Mouse (Mus musculus): ENCODE measurements around the gene Glis1. TPM values are rescaled to one million over a fixed set of nuclear protein-coding genes. Genes with fewer than 3 reads are reported as not detected.

Gene Glis1
- polyA plus RNA-seq, 1 experiment, result 0.21 TPM

DNA sequence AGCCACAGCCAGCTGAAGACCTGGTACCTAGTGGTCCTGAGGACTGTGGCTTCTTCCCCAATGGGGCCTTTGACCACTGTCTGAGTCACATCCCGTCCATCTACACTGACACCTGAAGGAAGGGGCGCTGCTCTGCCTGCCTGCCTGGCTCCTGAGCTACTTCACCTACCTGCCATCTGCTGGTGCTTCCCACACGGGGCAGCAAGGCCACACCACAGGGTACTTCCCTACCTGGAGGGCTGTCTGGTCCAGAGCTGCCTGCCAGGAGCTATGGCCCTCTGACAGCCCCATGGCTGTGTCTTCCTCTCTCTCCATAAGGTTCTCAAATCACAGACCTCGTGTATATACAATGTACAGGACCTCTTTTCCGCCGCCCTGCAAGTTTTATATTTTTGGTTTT is 200.2 kb downstream of the Glis1 start:
- H3K4me3 ChIP-seq (replicated peaks), result no peak overlapping the region
- H3K9me3 ChIP-seq (ENCODE audit: control insufficient read depth, low read length), result no peaks in the 10 kb centered on the region
- H3K4me1 ChIP-seq (ENCODE audit: control insufficient read depth), result no peaks in the 10 kb centered on the region
- no peak for TF ChIP-seq GATA1 (IDR thresholded peaks at IDR 0.05; ENCODE audit: low read length)
- TF ChIP-seq TAL1 (IDR thresholded peaks at IDR 0.05; ENCODE audit: low read length), result no peak
- peaks cover 2% of the 10 kb centered on the region; the same call in 1 of the 2 replicates for H3K27me3 ChIP-seq (ENCODE audit: control insufficient read depth)
- H3K36me3 ChIP-seq (ENCODE audit: control insufficient read depth), result no peaks in the 10 kb centered on the region

DNA sequence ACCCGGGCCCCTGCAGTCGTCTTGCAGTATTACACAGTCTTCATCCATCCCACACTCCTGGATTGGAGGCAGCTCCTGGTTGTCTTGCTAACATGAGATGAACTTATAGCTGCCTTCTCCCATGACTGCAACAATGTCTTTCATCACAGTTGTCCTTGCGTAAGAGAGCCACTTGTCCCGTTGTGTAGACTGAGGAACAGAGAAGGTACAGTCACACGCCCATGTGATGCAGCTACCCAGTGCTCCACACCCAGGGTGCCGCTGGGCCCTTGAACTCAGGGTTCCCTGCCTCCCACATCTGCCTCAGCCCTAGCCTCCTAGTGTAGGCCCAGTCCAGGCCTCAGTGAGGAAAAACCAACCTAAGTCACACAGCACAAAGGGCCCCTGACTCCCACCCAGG is 201.7 kb downstream of the Glis1 start:
- TF ChIP-seq TAL1 (IDR thresholded peaks at IDR 0.05; ENCODE audit: low read length) (no peak), GATA1 (IDR thresholded peaks at IDR 0.05; ENCODE audit: low read length) (no peak)

DNA sequence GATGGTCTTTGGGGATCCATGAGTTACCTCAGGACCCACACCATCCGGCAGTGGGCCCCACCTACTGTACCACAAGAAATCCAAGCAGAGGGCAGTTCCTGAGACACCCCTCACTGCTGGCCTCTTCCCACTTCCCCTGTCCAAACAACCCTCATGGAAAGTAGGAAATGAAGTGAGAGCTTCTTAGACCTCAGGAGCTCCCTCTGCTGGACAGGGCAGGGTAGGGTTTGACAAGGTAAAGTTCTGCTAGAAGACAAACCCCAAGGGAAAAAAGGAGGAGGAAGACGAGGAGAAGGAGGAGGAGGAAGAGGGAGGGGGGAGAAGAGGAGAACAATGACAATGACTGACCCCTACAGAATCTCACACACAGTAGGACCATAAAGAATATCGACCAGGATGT is 203.3 kb downstream of the Glis1 start:
- TF ChIP-seq TAL1 (IDR thresholded peaks at IDR 0.05; ENCODE audit: low read length) (no peak), GATA1 (IDR thresholded peaks at IDR 0.05; ENCODE audit: low read length) (no peak)
- Histone ChIP-seq H3K27me3 (ENCODE audit: control insufficient read depth) (peaks cover 2% of the 10 kb centered on the region; the same call in 1 of the 2 replicates), H3K9me3 (ENCODE audit: control insufficient read depth, low read length) (no peaks in the 10 kb centered on the region), H3K36me3 (ENCODE audit: control insufficient read depth) (no peaks in the 10 kb centered on the region), H3K4me1 (ENCODE audit: control insufficient read depth) (no peaks in the 10 kb centered on the region), H3K4me3 (replicated peaks) (no peak overlapping the region)

More for the DNA sequence above, 201.7 kb downstream of the Glis1 start:
- H3K36me3 ChIP-seq (ENCODE audit: control insufficient read depth), result no peaks in the 10 kb centered on the region
- peaks cover 2% of the 10 kb centered on the region; the same call in 1 of the 2 replicates for H3K27me3 ChIP-seq (ENCODE audit: control insufficient read depth)
- H3K4me3 ChIP-seq (replicated peaks), result no peak overlapping the region
- no peaks in the 10 kb centered on the region for H3K9me3 ChIP-seq (ENCODE audit: control insufficient read depth, low read length)
- no peaks in the 10 kb centered on the region for H3K4me1 ChIP-seq (ENCODE audit: control insufficient read depth)

DNA sequence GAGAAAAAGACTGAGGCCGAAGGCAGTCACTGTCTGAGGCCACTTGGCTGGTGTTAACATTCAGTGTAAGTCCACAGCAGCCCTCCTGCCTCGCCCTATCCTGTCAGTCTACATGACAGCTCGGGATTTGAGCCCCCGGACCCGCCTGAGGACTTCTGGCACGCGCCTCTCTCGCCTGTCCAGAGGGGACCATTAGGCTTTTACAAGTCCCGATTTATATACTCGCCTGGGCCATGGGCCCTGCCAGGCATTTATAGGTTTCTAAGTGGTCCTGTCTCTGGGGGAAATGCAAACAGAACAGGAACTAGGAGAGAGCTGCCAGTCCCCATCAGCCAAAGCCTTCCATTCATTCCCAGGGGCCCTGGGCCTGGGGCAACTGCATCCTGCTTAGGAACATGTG is 203.9 kb downstream of the Glis1 start:
- no peaks in the 10 kb centered on the region for H3K9me3 ChIP-seq (ENCODE audit: control insufficient read depth, low read length)
- TF ChIP-seq TAL1 (IDR thresholded peaks at IDR 0.05; ENCODE audit: low read length), result no peak
- TF ChIP-seq GATA1 (IDR thresholded peaks at IDR 0.05; ENCODE audit: low read length), result no peak
- H3K36me3 ChIP-seq (ENCODE audit: control insufficient read depth), result no peaks in the 10 kb centered on the region
- H3K4me1 ChIP-seq (ENCODE audit: control insufficient read depth), result no peaks in the 10 kb centered on the region
- peaks cover 2% of the 10 kb centered on the region; the same call in 1 of the 2 replicates for H3K27me3 ChIP-seq (ENCODE audit: control insufficient read depth)
- H3K4me3 ChIP-seq (replicated peaks), result no peak overlapping the region

DNA sequence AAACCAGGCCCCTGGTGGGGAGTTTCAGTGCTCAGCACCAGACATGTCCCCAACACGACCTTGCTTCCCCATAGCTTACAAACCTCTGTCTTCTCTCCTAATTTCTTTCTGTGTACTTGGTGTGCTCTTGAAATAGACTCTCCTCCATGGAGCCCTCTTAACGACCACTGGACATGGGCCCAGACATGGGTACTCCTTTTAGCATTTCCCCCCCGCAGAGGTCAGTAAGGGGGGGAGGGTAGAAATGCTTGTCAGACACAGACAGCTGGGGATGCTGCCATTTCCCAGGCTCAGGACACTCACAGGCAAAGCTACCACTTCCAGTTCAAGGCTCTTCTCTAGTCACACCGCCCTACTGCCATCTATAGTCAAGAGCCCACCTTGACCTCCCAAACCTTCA is 207.2 kb downstream of the Glis1 start:
- Histone ChIP-seq H3K4me3 (replicated peaks) (no peak overlapping the region), H3K4me1 (ENCODE audit: control insufficient read depth) (no peaks in the 10 kb centered on the region), H3K9me3 (ENCODE audit: control insufficient read depth, low read length) (no peaks in the 10 kb centered on the region), H3K27me3 (ENCODE audit: control insufficient read depth) (no peaks in the 10 kb centered on the region), H3K36me3 (ENCODE audit: control insufficient read depth) (no peaks in the 10 kb centered on the region)
- TF ChIP-seq TAL1 (IDR thresholded peaks at IDR 0.05; ENCODE audit: low read length), result no peak
- TF ChIP-seq GATA1 (IDR thresholded peaks at IDR 0.05; ENCODE audit: low read length), result no peak

DNA sequence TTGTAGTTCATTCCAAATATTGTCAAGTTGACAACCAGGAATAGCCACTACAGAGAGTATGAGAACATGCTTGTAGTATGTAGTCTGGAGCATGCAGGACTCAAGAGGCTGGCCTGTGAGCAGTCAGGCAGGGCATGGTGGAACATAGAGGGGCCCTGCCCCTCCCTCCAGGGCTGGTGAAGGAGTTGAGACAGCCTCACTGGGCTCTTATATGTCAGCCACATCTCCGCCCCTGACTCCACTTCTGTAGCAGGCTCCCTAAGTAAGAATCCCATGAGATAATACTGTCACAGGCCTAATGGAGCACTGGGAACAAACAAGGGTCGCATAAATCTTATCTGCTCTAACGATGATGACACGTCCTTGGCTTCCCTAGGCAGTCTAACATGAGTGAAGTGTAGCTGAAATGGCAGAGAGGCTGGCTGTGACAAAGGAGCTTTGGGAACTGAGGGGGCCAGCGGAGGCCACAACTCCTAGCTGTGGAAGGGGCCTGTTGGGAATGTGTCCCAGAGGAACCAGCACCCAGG is 214.6 kb downstream of the Glis1 start:
- Histone ChIP-seq H3K9me3 (ENCODE audit: control insufficient read depth, low read length) (no peaks in the 10 kb centered on the region), H3K4me3 (replicated peaks) (no peak overlapping the region), H3K36me3 (ENCODE audit: control insufficient read depth) (no peaks in the 10 kb centered on the region), H3K27me3 (ENCODE audit: control insufficient read depth) (no peaks in the 10 kb centered on the region), H3K4me1 (ENCODE audit: control insufficient read depth) (peaks cover 24% of the 10 kb centered on the region)
- TF ChIP-seq GATA1 (IDR thresholded peaks at IDR 0.05; ENCODE audit: low read length) (no peak), TAL1 (IDR thresholded peaks at IDR 0.05; ENCODE audit: low read length) (no peak)

DNA sequence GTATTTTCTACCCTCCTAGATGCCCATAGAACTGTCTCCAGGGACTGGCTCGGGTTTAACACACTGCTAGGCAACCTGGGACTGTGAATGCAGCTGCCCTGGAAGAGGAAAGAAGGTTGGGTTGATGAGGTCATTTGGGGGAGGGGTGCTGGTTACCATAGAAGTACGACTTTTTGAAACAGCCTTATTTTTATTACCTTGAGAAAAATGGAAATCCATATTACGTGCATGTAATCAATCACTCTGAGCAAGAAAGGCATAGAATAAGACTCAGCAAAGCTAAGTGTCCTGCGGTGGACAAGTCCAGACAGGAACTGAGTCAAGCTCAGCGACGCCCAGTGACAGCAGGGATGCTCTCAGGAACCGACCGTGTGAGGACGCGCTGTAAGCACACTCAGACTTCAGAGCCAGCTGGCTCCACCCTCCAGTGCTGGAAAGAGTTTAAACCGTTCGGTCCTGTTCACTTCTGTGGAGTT is 216.7 kb downstream of the Glis1 start:
- H3K4me1 ChIP-seq (ENCODE audit: control insufficient read depth), result peaks cover 24% of the 10 kb centered on the region
- TF ChIP-seq TAL1 (IDR thresholded peaks at IDR 0.05; ENCODE audit: low read length) (no peak), GATA1 (IDR thresholded peaks at IDR 0.05; ENCODE audit: low read length) (no peak)
- H3K4me3 ChIP-seq (replicated peaks), result no peak overlapping the region
- no peaks in the 10 kb centered on the region for H3K9me3 ChIP-seq (ENCODE audit: control insufficient read depth, low read length)
- no peaks in the 10 kb centered on the region for H3K27me3 ChIP-seq (ENCODE audit: control insufficient read depth)
- H3K36me3 ChIP-seq (ENCODE audit: control insufficient read depth), result no peaks in the 10 kb centered on the region

DNA sequence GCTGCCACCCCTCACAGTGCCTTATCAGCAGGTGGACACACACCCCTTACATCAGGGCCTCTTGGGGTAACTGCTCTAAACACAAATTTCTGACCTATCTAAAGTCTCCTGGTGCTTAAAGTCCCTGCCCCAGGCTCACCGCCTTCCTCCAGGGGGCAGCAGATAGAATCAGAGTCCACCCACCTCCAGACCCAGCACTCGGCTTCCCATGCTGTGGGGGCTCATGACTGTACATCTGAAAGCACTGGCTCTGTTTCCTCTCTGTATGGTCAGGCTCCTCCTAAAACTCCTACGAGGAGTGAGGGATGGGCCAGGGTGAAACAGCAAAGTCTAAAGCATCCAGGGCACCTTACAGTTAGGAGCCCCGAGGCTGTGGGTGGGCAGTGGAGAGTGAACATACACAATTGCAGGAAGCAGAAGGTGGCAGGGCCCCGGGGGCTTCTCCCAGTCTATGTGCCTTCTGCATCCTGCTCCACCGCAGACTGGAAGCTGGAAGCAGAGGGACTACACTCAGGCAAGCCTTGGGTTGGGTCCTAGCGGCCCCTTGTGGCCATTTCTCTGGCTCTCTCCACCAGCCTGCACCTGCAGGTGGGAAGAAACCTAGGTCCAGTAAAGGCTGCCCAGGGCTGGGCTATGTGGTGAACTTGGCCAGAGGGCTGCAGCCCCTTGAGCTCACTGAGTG is 218.3 kb downstream of the Glis1 start:
- H3K27me3 ChIP-seq (ENCODE audit: control insufficient read depth), result no peaks in the 10 kb centered on the region

DNA sequence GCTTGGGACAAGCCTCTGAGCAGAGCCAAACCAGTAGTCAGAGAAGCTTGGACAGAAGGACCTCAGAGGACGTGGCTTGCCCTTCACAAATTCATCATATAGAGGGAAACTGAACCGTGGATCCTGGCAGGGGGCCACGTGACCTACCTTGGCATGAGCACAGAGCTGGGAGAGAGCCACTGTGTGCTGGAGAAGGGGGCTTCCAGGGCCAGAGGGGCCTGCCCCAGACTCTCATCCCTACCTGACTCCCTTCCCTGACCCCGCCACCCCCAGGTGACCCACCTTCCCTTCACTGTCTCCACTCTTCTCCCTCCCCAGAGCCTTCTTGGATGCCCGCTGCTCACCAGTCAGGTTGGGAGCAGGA is 218.9 kb downstream of the Glis1 start:
- Histone ChIP-seq H3K4me1 (ENCODE audit: control insufficient read depth) (peaks cover 24% of the 10 kb centered on the region), H3K27me3 (ENCODE audit: control insufficient read depth) (no peaks in the 10 kb centered on the region), H3K4me3 (replicated peaks) (no peak overlapping the region), H3K9me3 (ENCODE audit: control insufficient read depth, low read length) (no peaks in the 10 kb centered on the region), H3K36me3 (ENCODE audit: control insufficient read depth) (no peaks in the 10 kb centered on the region)
- TF ChIP-seq TAL1 (IDR thresholded peaks at IDR 0.05; ENCODE audit: low read length) (no peak), GATA1 (IDR thresholded peaks at IDR 0.05; ENCODE audit: low read length) (no peak)

More for the DNA sequence above, 218.3 kb downstream of the Glis1 start:
- TF ChIP-seq TAL1 (IDR thresholded peaks at IDR 0.05; ENCODE audit: low read length) (no peak), GATA1 (IDR thresholded peaks at IDR 0.05; ENCODE audit: low read length) (no peak)
- peak overlapping the region; percentile 47 for H3K4me3 ChIP-seq (replicated peaks)
- H3K36me3 ChIP-seq (ENCODE audit: control insufficient read depth), result no peaks in the 10 kb centered on the region
- H3K4me1 ChIP-seq (ENCODE audit: control insufficient read depth), result peaks cover 24% of the 10 kb centered on the region
- H3K9me3 ChIP-seq (ENCODE audit: control insufficient read depth, low read length), result no peaks in the 10 kb centered on the region

Measured in erythroblast, embryonic 14.5 days (primary cell).